Mouse (Mus musculus) G1E (cell line): ENCODE measurements around the gene Pkn2.

Source experiments
- CTCF ChIP-seq: IDR thresholded peaks from 2 replicates; pipeline ENCODE4 v1.5.1; 2012; ENCODE audit warnings: low read depth, low read length, inconsistent platforms, mixed read lengths
- GATA2 ChIP-seq: IDR thresholded peaks from 2 replicates; pipeline ENCODE4 v1.6.1; 2012; ENCODE audit warnings: low read depth, low read length, inconsistent platforms, borderline replicate concordance

DNA sequence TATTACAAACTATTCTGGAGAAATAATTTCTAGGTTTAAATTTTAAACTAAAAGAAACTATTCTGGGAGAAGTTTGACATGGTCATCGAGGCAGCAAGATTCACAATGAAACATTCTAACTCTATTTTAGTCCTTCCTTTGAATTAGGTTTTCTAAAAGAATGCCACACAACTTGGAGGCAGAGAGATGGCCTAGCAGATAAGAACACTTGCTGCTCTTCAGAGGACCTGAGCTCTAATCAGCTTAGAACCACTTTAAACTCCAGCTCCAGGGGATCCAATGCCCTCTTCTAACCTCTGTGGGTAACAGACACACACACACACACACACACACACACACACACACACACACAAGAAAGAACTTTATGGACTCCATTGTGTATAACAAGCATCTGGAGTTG lies 31.5 kb upstream of the Pkn2 start:
- TF ChIP-seq GATA2 = no peak
- TF ChIP-seq CTCF = no peak
